Mouse (Mus musculus): ENCODE measurements around the gene Vmn1r188. TPM values are rescaled to one million over a fixed set of nuclear protein-coding genes. Genes with fewer than 3 reads are reported as not detected.
"Not testable (repeated sequence)": the region's sequence is repeated elsewhere in the genome, so short reads cannot be mapped to it uniquely, and the experiment has no call there.

Gene Vmn1r188
- polyA plus RNA-seq, 1 experiment from 2014 or later = not detected

DNA sequence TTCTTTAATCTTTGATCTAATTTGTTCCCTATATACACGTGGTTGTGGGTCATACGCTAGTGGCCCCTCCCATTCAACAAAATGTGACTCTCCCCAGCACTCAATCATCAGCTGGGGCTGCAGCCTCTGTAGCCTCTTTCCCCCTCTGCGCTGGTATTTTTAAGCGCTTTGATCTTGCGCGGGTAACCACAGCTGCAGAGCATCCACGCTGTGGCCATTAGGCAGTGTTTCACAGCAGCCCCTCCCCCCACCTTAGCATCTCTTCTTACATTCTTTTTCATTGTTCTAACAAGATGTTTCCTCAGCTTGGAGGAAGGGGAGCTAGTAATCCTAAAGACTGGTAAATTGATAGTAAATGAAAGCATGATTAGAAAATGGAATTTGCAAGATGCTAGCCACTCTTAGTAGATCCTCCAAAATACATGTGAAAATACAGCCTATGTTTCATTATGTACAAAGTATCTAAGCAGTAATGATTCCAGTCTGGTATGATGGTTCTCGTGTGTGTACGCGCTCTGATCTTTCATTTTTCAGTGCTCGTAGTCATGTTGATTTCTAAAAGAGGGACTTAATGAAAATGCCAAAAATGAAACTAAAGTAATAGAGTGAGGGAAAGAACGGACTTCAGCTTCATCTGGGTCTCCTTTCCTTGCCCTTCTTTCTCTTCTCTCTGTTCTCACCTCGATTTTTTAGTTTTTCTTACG lies 34.4 kb upstream of the Vmn1r188 start:
- ChIA-PET POLR2A (no interaction called here), CTCF (no interaction called here)
- DNase-seq (ENCODE audit: low read depth, low spot score) (no peak), ATAC-seq (no peak)
- TF ChIP-seq CTCF (IDR thresholded peaks at IDR 0.05) = no peak
- in situ Hi-C loops (cut with MboI; ENCODE audit: low pct_unique_long_range_greater_than_20kb) = loop anchor here (5.0 to 25.0 kb wide), 4 partner anchors 237 to 1377 kb away; partner anchors contain the start of genes Vmn1r196 and Zkscan3
- H3K27me3 ChIP-seq = no peaks in the 10 kb centered on the region

DNA sequence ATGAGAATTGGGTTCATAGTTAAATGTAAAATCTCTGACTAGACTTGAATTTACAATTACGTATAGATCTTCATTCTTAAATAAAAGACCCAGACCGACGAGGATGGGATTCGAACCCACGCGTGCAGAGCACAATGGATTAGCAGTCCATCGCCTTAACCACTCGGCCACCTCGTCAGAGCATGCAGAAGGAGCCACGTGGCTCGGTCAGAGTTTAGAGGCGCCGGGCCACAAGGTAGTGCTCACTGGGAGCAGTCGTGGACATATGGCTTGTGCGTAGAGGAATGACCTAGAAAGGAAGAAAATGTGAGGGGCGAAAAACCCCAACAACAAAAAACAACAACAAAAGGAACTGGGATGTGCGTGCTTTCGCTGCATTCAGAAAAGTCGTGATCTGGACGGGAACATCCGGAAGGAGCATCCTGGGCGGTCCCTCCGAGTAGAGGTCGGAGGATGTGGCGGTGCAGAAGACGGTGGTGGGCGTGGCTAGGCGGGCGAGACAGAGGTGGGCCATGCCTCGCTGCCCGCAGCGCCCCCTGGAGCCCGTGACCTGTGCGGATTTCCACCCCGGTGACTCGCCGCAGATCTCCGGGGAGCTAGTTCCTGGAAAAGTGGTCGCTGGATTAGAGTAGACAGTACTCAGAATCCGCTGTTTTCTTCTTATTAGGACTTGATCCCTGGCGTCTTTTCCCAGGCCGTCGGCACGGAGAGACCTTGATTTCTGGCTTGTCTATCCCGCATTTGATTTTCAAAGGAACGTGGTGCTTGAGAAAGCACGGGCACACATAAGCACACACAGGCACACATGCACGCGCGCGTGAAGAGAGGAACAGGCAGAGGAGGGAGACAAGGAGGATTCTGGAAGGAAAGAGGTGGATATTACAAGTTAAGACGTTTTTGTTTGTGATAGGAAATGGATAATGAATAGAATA lies 33.4 kb upstream of the Vmn1r188 start:
- H3K27me3 ChIP-seq = no peaks in the 10 kb centered on the region
- ATAC-seq = peak; percentile 99
- ChIA-PET CTCF (no interaction called here), POLR2A (no interaction called here)
- in situ Hi-C loops (cut with MboI; ENCODE audit: low pct_unique_long_range_greater_than_20kb) = loop anchor here (10.0 to 25.0 kb wide), 2 partner anchors 236 to 1354 kb away; partner anchors contain the start of gene Vmn1r196
- DNase-seq (ENCODE audit: low read depth, low spot score) = peak; percentile 51
- TF ChIP-seq CTCF (IDR thresholded peaks at IDR 0.05) = peak; percentile 84

DNA sequence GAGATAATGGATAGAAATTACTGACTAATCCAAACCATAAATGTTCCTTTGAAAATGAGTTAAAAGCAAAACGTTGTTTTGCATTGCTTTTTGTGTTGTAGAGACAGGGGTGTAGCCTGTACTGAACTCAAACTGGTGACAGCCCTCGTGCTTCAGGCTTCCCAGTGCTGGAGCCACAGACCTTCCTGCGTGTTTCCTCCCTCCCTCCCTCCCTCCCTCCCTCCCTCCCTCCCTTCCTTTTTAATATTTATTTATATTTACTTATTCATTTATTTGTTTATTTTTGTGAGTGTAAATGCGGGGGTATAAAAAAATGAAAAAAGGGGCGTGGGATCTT lies 32.7 kb upstream of the Vmn1r188 start:
- DNase-seq (ENCODE audit: low read depth, low spot score) (no peak), ATAC-seq (no peak)
- ChIA-PET POLR2A (no interaction called here), CTCF (no interaction called here)
- no peaks in the 10 kb centered on the region for H3K27me3 ChIP-seq
- in situ Hi-C loops (cut with MboI; ENCODE audit: low pct_unique_long_range_greater_than_20kb) = loop anchor here (10.0 to 25.0 kb wide), 2 partner anchors 236 to 1353 kb away; partner anchors contain the start of gene Vmn1r196
- no peak for TF ChIP-seq CTCF (IDR thresholded peaks at IDR 0.05)

DNA sequence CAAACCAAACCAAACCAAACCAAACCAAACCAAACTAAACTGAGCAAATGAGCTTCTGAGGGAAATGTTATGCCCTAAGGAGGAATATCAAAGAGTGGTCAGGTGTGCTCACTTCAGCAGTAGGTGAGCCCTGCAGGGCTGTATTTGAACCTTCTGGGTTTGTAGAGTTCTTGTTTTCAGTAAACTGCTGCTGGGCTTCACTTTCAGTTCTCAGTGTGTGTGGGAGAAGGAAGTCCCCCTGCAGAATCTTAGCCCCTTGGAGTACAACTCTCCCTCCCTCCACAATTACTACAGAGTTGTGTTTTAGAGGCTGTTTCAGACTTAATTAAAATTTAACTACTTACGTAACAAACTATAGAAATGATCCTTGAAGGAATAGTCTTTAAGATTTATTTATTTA lies 30.5 kb upstream of the Vmn1r188 start:
- no peaks in the 10 kb centered on the region for H3K27me3 ChIP-seq
- DNase-seq (ENCODE audit: low read depth, low spot score) (no peak), ATAC-seq (no peak)
- CTCF ChIA-PET = interaction anchor here (1.6 kb wide), 1 partner anchor 10 kb away, joined by 3 read pairs; no protein-coding TSS in a partner anchor
- in situ Hi-C loops (cut with MboI; ENCODE audit: low pct_unique_long_range_greater_than_20kb) = loop anchor here (10.0 to 25.0 kb wide), 2 partner anchors 234 to 1351 kb away; partner anchors contain the start of gene Vmn1r196
- no peak for TF ChIP-seq CTCF (IDR thresholded peaks at IDR 0.05)
- POLR2A ChIA-PET = interaction anchor here (1.0 kb wide), 1 partner anchor 519 kb away, joined by 3 read pairs; no protein-coding TSS in a partner anchor

DNA sequence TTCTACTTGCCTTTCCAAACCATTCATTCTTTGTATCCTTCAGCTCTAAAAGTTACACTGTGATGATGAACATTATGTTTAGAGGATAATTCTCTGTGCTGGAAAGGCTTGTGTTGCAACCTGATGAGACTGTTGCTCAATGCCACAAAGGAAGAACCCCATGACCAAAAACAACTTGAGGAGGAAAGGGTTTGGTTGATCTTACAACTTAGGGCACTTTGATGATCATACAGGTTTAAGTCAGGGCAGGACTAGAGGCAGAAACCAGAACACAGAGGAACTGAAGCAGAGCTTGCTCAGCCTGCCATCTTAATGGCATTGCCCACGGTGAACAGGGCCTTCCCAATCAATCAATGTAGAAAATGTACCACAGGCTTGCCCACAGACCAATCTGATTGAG lies 22.8 kb upstream of the Vmn1r188 start:
- CTCF ChIA-PET = no interaction called here
- DNase-seq (ENCODE audit: low read depth, low spot score) (no peak), ATAC-seq (no peak)
- TF ChIP-seq CTCF (IDR thresholded peaks at IDR 0.05) = no peak
- in situ Hi-C loops (cut with MboI; ENCODE audit: low pct_unique_long_range_greater_than_20kb) = loop anchor here (25.0 kb wide), 1 partner anchor 226 kb away; the partner anchor contains the start of gene Vmn1r196
- POLR2A ChIA-PET = no interaction called here
- no peaks in the 10 kb centered on the region for H3K27me3 ChIP-seq

DNA sequence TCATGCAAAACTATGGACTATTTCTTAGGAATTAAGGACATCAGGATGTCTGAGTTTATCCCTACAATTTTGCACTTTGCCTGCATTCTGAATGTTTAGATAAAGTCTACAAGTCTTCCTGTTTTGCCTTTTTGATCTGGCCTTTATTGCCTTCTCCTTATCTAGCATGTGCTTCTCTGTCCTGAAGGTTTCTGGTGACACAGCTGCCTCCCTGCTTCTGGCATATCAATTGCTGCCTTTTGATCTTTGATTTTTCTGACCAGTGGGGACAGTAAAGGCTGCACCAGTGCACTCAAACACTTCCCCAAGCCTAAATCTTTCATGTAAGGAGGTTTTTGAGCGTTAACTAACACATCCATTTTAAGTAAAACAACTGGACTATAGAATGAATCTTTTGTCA lies 20.8 kb upstream of the Vmn1r188 start:
- ATAC-seq (no peak), DNase-seq (ENCODE audit: low read depth, low spot score) (no peak)
- CTCF ChIA-PET = no interaction called here
- POLR2A ChIA-PET = no interaction called here
- no peak for TF ChIP-seq CTCF (IDR thresholded peaks at IDR 0.05)
- no peaks in the 10 kb centered on the region for H3K27me3 ChIP-seq
- in situ Hi-C loops (cut with MboI; ENCODE audit: low pct_unique_long_range_greater_than_20kb) = loop anchor here (25.0 kb wide), 1 partner anchor 224 kb away; the partner anchor contains the start of gene Vmn1r196

DNA sequence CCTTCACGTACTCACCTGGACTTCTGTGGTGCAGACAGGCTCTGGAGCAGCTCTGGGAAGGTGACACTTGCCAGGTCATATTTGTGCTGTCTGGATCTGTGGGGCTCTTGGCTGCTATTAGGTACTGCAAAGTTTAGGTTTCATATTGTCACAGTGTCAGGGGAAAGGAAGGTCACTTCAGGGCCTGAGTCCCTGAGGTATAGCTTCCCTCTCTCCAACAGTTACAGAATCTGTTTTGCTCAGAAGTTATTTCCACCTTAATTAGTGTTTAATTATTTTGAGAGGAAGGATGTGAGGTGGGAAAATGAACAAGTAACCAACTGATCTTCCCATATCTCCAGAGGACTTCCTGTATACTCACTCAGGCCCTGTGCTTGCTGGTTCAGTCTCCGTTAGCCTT lies 21.5 kb downstream of the Vmn1r188 start, which contains the start of gene Vmn1r189:
Gene Vmn1r189, minus strand, starts transcription at position 101 of the 400 bp plus-strand sequence.
- CTCF ChIA-PET; ATAC-seq; in situ Hi-C loops (cut with MboI; ENCODE audit: low pct_unique_long_range_greater_than_20kb): not testable (repeated sequence)

DNA sequence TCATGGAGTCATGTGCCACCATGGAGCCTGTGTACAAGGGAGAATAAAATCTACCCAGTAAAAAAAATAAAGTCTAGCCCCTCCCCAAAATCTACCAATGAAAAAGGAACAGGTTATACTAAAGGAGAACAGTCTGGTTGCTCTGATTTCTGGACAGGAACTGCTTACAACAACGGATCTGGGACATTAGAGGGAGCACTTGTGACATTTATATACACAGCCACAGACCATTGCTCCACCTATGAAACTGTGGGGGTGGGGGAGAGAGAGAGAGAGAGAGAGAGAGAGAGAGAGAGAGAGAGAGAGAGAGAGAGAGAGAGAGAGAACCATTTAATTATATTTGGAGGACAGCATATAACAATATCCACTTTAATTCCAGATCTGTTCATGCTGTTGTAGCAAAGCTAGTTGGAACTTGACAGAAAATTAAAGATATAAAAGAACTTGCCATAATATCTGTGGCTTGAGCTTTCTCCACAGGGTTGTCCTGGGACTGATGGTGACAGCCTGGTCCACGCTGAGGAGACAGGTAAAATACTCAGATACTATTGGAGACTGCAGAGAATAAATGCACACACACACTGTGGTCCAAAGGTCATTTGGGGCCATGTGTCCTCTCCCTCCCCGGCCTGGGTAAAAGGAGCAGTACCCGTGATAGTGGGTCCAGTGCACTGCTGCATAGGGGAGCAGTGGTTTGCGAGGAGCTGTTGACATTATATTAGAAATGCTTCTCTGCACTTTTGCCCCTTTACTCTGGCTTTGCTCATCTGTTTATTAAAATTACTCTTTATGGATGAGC lies 52.5 kb downstream of the Vmn1r188 start:
- DNase-seq (ENCODE audit: low read depth, low spot score); in situ Hi-C loops (cut with MboI; ENCODE audit: low pct_unique_long_range_greater_than_20kb); ATAC-seq; CTCF ChIA-PET; H3K27me3 ChIP-seq; POLR2A ChIA-PET: not testable (repeated sequence)

More for the DNA sequence above, 21.5 kb downstream of the Vmn1r188 start, which contains the start of gene Vmn1r189:
- POLR2A ChIA-PET; DNase-seq (ENCODE audit: low read depth, low spot score); H3K27me3 ChIP-seq: not testable (repeated sequence)

Other genes starting within 250 kb of the Vmn1r188 start
- 7.7 TPM for gene Zfp184, start 139.3 kb upstream of the Vmn1r188 start, polyA plus RNA-seq (2021)
- not detected for gene Pom121l2, start 103.2 kb upstream of the Vmn1r188 start, polyA plus RNA-seq (2021)
- gene Prss16, start 74.7 kb upstream of the Vmn1r188 start, polyA plus RNA-seq (2021) = 6.3 TPM
- gene Hist1h2ah, start 48.9 kb upstream of the Vmn1r188 start, polyA plus RNA-seq (2021) = 1.6 TPM
- 15.2 TPM for gene Hist1h2bk, start 48.6 kb upstream of the Vmn1r188 start, polyA plus RNA-seq (2021)
- 10.2 TPM for gene Hist1h4i, start 43.1 kb upstream of the Vmn1r188 start, polyA plus RNA-seq (2021)
- gene Hist1h2ag, start 41.5 kb upstream of the Vmn1r188 start, polyA plus RNA-seq (2021) = not detected
- gene Hist1h2bj, start 41.2 kb upstream of the Vmn1r188 start, polyA plus RNA-seq (2021) = not detected
- gene Vmn1r189, start 21.4 kb downstream of the Vmn1r188 start, polyA plus RNA-seq (2021) = not detected
- gene Vmn1r191, start 99.5 kb downstream of the Vmn1r188 start, polyA plus RNA-seq (2021) = not detected
- not detected for gene Vmn1r192, start 106.7 kb downstream of the Vmn1r188 start, polyA plus RNA-seq (2021)
- not detected for gene Vmn1r193, start 138.7 kb downstream of the Vmn1r188 start, polyA plus RNA-seq (2021)
- gene Vmn1r194, start 159.8 kb downstream of the Vmn1r188 start, polyA plus RNA-seq (2021) = not detected
- not detected for gene Vmn1r195, start 186.1 kb downstream of the Vmn1r188 start, polyA plus RNA-seq (2021)
- gene Vmn1r196, start 205.5 kb downstream of the Vmn1r188 start, polyA plus RNA-seq (2021) = 0.03 TPM
- gene Vmn1r197, start 240.1 kb downstream of the Vmn1r188 start, polyA plus RNA-seq (2021) = not detected